Mouse (Mus musculus) MEL (cell line): ENCODE measurements at regions not wholly inside any gene's neighbourhood (a gene's known extent, or its start where the extent isn't known, plus 50 kb on each side); places are given as distances from the start of the nearest gene placed in this dataset.
"Not testable (repeated sequence)": the region's sequence is repeated elsewhere in the genome, so short reads cannot be mapped to it uniquely, and the experiment has no call there.

Source experiments
- DNase-seq: peaks from one replicate; pipeline ENCODE4 v3.0.0; 2011; ENCODE audit warnings: low read depth, low spot score
- H3K27ac ChIP-seq: 2 replicates; pipeline ENCODE4 v1.5.1; 2012; ENCODE audit warnings: low read depth, mild to moderate bottlenecking, control low read depth, low read length, moderate library complexity; ENCODE audit not compliant: control insufficient read depth
- H3K27me3 ChIP-seq, 2 experiments: fragments of 150-350 bp in 1 of 2; sonication (generic) in 1 of 2; 2 replicates each; pipeline ENCODE4 v1.6.1; 2012; ENCODE audit warnings: low read length in 2 of 2, mild to moderate bottlenecking in 2 of 2, improper control_type of control experiment in 1 of 2, moderate library complexity in 1 of 2; ENCODE audit not compliant: insufficient read depth in 2 of 2, control insufficient read depth in 1 of 2
- H3K36me3 ChIP-seq, 2 experiments: 2 replicates each; pipeline ENCODE4 v1.6.1; 2012 to 2014; ENCODE audit warnings: low read length in 2 of 2, improper control_type of control experiment in 1 of 2, inconsistent platforms in 1 of 2, mild to moderate bottlenecking in 1 of 2; ENCODE audit not compliant: insufficient read depth in 2 of 2, control insufficient read depth in 1 of 2
- H3K4me1 ChIP-seq, 2 experiments: fragments of 150-350 bp in 1 of 2; sonication (generic) in 1 of 2; 2 replicates each; pipeline ENCODE4 v1.6.1; 2012; ENCODE audit warnings: low read length in 2 of 2, improper control_type of control experiment in 1 of 2, mild to moderate bottlenecking in 1 of 2; ENCODE audit not compliant: insufficient read depth in 2 of 2, control insufficient read depth in 1 of 2
- H3K4me3 ChIP-seq, 2 experiments: fragments of 150-350 bp in 1 of 2; sonication (generic) in 1 of 2; 2 replicates each; pipeline ENCODE4 v1.5.1; 2012; ENCODE audit warnings: low read depth in 2 of 2, low read length in 2 of 2, mild to moderate bottlenecking in 2 of 2, moderate library complexity in 2 of 2, control low read depth in 1 of 2, improper control_type of control experiment in 1 of 2; ENCODE audit not compliant: control insufficient read depth in 1 of 2, insufficient read depth in 1 of 2
- H3K79me2 ChIP-seq: 2 replicates; pipeline ENCODE4 v1.6.1; 2012; ENCODE audit warnings: mild to moderate bottlenecking, low read length, moderate library complexity; ENCODE audit not compliant: control insufficient read depth, poor library complexity, insufficient read depth
- H3K9ac ChIP-seq: 2 replicates; pipeline ENCODE4 v1.6.1; 2012; ENCODE audit warnings: low read depth, mild to moderate bottlenecking, control low read depth, low read length, moderate library complexity; ENCODE audit not compliant: control insufficient read depth, poor library complexity, severe bottlenecking
- H3K9me3 ChIP-seq: fragments of 150-350 bp; sonication (generic); replicated peaks from 2 replicates; pipeline ENCODE4 v1.6.1; 2012; ENCODE audit warnings: mild to moderate bottlenecking, low read length, improper control_type of control experiment, moderate library complexity; ENCODE audit not compliant: insufficient read depth
- CTCF ChIP-seq, 3 experiments: IDR thresholded peaks in 2 of 3; conservative IDR thresholded peaks in 1 of 3; 2 replicates each; pipeline ENCODE4 v1.5.1; 2011 to 2012; ENCODE audit warnings: low read length in 3 of 3, low read depth in 2 of 3, mild to moderate bottlenecking in 2 of 3, improper control_type of control experiment in 1 of 3, inconsistent platforms in 1 of 3, mixed read lengths in 1 of 3, moderate library complexity in 1 of 3; ENCODE audit not compliant: control insufficient read depth in 1 of 3, insufficient read depth in 1 of 3, poor library complexity in 1 of 3, severe bottlenecking in 1 of 3
- ETS1 ChIP-seq: IDR thresholded peaks from 2 replicates; pipeline ENCODE4 v1.6.1; 2012; ENCODE audit warnings: low read depth, mild to moderate bottlenecking, inconsistent platforms, low read length, improper control_type of control experiment, moderate library complexity
- GATA1 ChIP-seq: IDR thresholded peaks from 2 replicates; pipeline ENCODE4 v1.6.1; 2011; ENCODE audit warnings: low read depth, low read length, improper control_type of control experiment
- MAFK ChIP-seq: IDR thresholded peaks from 2 replicates; pipeline ENCODE4 v1.6.1; 2011; ENCODE audit warnings: low read depth, mild to moderate bottlenecking, low read length, improper control_type of control experiment, borderline replicate concordance
- MXI1 ChIP-seq: IDR thresholded peaks from 2 replicates; pipeline ENCODE4 v1.6.1; 2011; ENCODE audit warnings: mild to moderate bottlenecking, low read depth, low read length, improper control_type of control experiment
- POLR2AphosphoS5 ChIP-seq: IDR thresholded peaks from 2 replicates; pipeline ENCODE4 v1.6.1; 2012; ENCODE audit warnings: low read depth, borderline replicate concordance, mild to moderate bottlenecking, inconsistent platforms, low read length, moderate library complexity, mixed read lengths
- RAD21 ChIP-seq: IDR thresholded peaks from 2 replicates; pipeline ENCODE4 v1.6.1; 2011; ENCODE audit warnings: mild to moderate bottlenecking, low read depth, low read length, improper control_type of control experiment
- SMC3 ChIP-seq: IDR thresholded peaks from 2 replicates; pipeline ENCODE4 v1.6.1; 2011; ENCODE audit warnings: low read depth, low read length, improper control_type of control experiment
- ZC3H11A ChIP-seq: IDR thresholded peaks from 2 replicates; pipeline ENCODE4 v1.6.1; 2012; ENCODE audit warnings: low read depth, mild to moderate bottlenecking, inconsistent platforms, low read length, improper control_type of control experiment

- H3K4me3 ChIP-seq, H3K79me2 ChIP-seq, DNase-seq: not testable (repeated sequence)
Measured at GRCm38 (mm10) chr16:20908467-20909351, 174.4 kb upstream of the Thpo start.

GRCm38 (mm10) chr16:20895734-20896133 lies 161.4 kb upstream of the Thpo start:
- no peaks in the 10 kb centered on the region for H3K4me1 ChIP-seq
- H3K79me2 ChIP-seq, result no peaks in the 10 kb centered on the region
- H3K27ac ChIP-seq, result no peak overlapping the region
- no peaks in the 10 kb centered on the region for H3K9me3 ChIP-seq
- TF ChIP-seq CTCF (IDR thresholded peaks at IDR 0.05 in 2 of 3, conservative IDR thresholded peaks at IDR 0.05 in 1 of 3; ENCODE audit: control insufficient read depth in 1 of 3, insufficient read depth in 1 of 3, low read depth in 2 of 3, low read length in 3 of 3, poor library complexity in 1 of 3, severe bottlenecking in 1 of 3), result peak in 1 of 3 experiments; percentile 62; a peak in 2 of 6 replicates
- TF ChIP-seq ZC3H11A, result peak; percentile 58; the same call in 1 of the 2 replicates
- peak; percentile 68 for TF ChIP-seq RAD21
- no peak for TF ChIP-seq GATA1
- TF ChIP-seq MAFK, result 0 out of 2 replicates have a peak, but pooled peaks have one; percentile 67
- no peak for TF ChIP-seq MXI1
- TF ChIP-seq SMC3, result peak; percentile 64
- DNase-seq, result peak; percentile 26
- H3K4me3 ChIP-seq, result no peak overlapping the region
- H3K36me3 ChIP-seq, result no peaks in the 10 kb centered on the region
- H3K9ac ChIP-seq, result no peak overlapping the region
- H3K27me3 ChIP-seq, result no peaks in the 10 kb centered on the region; a peak in 3 of 4 replicates

More at GRCm38 (mm10) chr16:20908467-20909351, 174.4 kb upstream of the Thpo start:
- H3K27ac ChIP-seq, H3K36me3 ChIP-seq: not testable (repeated sequence)
- TF ChIP-seq CTCF (IDR thresholded peaks at IDR 0.05 in 2 of 3, conservative IDR thresholded peaks at IDR 0.05 in 1 of 3; ENCODE audit: control insufficient read depth in 1 of 3, insufficient read depth in 1 of 3, low read depth in 2 of 3, low read length in 3 of 3, poor library complexity in 1 of 3, severe bottlenecking in 1 of 3) (peak in 1 of 3 experiments; percentile 31; a peak in 3 of 6 replicates), RAD21 (peak; percentile 24), SMC3 (peak; percentile 28; the same call in 1 of the 2 replicates)
- TF ChIP-seq, all 39 proteins: peak for 3; not testable (repeated sequence) for 36
- not testable (repeated sequence) for H3K9me3 ChIP-seq, H3K27me3 ChIP-seq, H3K9ac ChIP-seq, H3K4me1 ChIP-seq

- Histone ChIP-seq H3K4me1 (peaks cover 0 to 4% of the 10 kb centered on the region in 2 experiments; a peak in 2 of 4 replicates), H3K79me2 (no peaks in the 10 kb centered on the region), H3K9ac (no peak overlapping the region), H3K27me3 (no peaks in the 10 kb centered on the region), H3K27ac (no peak overlapping the region), H3K4me3 (no peak overlapping the region), H3K9me3 (no peaks in the 10 kb centered on the region), H3K36me3 (peaks cover 0 to 2% of the 10 kb centered on the region in 2 experiments; a peak in 2 of 4 replicates)
- DNase-seq, result no peak
- TF ChIP-seq GATA1, result no peak
- no peak for TF ChIP-seq POLR2AphosphoS5
- no peak for TF ChIP-seq ETS1
Measured at GRCm38 (mm10) chr16:20871726-20872125, 137.4 kb upstream of the Thpo start.
